Mouse (Mus musculus): Measurements from ENCODE around the gene Hrct1.

Gene Hrct1

GRCm38 (mm10) chr4:43727718-43728575 is 959 bp downstream of the Hrct1 start:
- in situ Hi-C loops (cut with MseI, MboI), result no loop called here

DNA sequence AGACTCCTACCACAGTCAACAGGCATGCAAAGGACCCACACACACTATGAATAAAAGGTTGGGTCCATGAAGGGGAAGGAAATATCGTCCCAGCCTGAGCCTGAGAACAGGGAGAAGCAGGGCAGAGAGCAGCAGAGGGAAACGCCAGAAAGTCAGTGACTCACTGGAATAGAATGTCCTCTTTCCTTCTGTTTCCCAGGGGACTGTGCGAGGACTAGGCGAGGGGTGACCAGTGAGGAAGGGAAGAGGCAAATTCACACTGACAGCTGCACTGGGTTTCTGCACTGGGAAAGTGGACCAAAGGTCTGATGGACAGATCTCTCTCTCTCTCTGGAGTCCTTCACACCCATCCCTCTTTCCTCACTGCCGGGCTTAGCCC is 1.6 kb downstream of the Hrct1 start:
- in situ Hi-C loops (cut with MseI, MboI), result no loop called here

DNA sequence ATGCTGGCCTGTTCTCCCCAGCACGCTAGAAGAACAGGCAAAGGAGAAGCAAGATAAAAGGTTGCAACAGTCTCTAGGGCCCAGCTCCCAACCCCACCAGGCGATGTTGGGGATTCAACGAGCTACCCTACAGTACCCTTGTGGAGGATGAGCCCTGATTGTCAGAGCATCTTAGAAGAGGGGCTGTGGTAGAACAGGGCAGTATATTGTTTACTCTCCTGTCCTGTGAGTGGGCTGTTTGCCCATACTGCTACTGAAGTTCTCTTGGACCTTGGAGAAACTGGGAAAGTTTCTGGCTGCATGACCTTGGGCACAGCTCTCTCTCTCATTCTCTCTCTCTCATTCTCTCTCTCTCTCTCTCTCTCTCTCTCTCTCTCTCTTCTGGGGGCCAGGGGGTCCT is 2.1 kb downstream of the Hrct1 start:
- in situ Hi-C loops (cut with MseI, MboI), result no loop called here

DNA sequence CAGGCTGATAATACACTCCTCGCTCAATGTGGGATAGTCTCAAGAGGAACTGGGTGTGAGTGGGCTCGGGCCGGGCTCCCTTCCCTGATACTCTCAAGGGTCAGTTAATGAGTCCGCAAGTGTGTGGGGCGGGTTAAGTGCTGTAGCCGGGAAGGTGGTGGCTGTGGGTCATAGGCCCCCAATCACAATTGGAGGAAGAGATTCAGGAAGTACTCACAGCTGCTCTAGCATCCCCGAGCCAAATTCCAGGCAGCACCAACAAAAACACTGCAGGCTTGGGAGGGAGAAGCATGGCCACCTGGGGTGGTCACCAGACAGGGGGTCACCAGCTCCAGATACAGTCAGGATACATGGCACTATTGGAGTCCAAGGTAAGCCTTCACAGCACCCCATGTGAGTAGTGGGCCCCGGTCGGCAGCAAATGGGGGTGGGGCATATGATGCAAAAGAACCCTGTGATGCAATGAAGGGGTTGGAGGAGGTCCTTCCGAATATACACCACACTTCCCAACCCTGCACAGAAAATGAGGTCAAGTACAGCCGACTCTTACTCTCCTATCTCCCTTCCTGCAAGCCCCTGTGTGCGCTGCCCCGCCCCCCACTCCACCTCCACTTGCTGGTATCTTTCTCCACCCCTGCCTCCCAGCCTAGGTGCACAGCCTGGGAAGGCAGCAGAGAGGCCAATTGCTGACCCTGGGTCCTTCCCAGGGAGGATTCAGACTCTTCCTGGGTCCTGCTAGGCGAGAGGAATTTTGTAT is 3.0 kb downstream of the Hrct1 start, which contains the start of gene Spaar:
Gene Spaar (plus strand): TSS at position 241 of the 757 bp plus-strand sequence.
- in situ Hi-C loops (cut with MseI, MboI), result no loop called here

DNA sequence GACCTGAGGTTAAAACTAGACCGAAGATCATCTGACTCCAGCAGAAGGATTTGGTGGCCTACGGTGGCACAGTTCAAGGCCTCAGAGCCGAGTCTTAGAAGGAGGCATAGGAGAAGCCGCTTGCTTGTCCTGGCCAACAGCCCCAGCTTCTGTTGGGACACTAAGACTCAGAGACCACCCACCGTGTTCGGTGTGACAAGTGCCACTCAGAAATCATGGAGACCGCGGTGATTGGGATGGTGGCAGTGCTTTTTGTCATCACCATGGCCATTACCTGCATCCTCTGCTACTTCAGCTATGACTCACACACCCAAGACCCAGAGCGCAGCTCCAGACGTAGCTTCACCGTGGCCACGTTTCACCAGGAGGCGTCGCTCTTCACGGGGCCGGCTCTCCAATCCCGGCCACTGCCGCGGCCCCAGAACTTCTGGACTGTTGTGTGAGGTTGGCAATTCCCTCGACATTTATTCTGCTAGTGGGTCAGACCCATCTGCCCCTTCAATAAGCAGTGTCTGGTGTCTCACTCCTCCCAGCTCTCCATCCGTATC is 3.8 kb downstream of the Hrct1 start:
- in situ Hi-C loops (cut with MseI, MboI), result no loop called here

GRCm38 (mm10) chr4:43732171-43732570 is 5.2 kb downstream of the Hrct1 start:
- in situ Hi-C loops (cut with MseI, MboI), result no loop called here

DNA sequence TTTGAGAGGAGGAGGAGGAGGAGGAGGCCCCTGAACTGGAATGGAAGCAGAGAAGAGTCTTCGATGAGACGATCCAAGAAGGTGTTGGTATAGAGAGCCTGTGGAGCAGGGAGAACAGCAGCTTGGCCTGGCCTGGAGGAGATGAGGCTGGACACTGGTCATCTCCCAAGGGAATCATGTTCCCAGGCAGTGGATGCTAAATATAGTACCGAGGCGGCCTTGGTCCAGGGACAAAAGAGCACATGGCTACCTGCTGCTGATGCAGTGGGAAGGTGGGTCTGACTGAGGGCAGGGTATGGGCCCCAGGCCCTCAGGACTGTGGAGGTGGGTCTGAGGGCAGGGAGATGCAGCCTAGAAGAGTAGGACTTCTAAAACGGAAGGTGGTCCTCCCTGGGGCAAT is 6.2 kb downstream of the Hrct1 start:
- in situ Hi-C loops (cut with MseI, MboI), result no loop called here

- in situ Hi-C loops (cut with MseI, MboI), result no loop called here
Measured at GRCm38 (mm10) chr4:43737144-43737543, 10.2 kb downstream of the Hrct1 start.

DNA sequence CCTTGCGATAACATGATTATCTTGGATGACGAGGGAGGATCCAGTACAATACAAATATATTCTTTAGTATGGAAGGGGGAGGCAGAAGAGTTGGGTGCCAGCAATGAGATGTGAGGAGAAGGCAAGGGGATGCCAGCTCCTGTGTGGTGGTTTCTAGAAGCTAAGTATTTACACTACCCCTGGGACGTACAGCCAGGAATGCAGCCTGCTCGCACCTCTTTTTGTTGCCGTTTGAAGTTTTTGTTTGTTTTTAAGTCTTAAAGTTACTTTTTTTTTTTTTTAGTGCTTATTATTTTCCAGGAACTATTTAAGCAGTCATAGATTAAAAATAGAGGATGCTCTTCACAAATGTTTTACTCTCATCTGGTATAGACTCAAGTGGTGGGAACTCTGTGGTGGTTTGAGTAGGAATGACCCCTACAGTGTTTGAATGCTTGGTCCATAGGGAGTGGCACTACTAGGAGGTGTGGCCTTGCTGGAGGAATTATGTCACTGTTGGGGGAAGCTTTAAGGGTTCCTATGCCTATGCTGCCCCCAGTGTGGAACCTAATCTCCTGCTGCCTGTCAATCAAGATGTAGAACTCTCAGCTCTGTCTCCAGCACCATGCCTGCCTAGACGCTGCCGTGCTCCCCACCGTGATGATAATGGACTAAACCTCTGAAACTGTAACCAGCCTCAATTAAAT is 12.1 kb downstream of the Hrct1 start:
- in situ Hi-C loops (cut with MseI, MboI), result no loop called here

DNA sequence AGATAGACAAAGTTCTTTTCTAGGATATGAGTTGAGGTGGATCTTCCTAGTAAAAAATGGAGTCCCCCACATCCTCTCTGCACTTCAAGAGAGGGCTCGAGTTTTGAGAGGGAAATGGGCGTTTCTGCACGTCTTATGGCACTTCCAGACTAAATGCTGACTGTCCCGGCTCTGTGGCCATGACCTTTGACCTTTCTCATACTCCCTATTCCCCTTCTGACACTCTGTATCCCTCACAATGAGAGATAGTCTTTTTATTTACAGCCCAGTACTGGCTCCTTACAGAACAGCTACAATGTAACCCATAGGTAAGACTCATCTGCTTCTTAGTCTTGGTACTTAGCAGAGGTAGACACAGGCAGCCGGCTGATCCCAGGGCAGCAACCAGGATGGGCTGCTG is 14.5 kb downstream of the Hrct1 start:
- in situ Hi-C loops (cut with MseI, MboI), result no loop called here

- in situ Hi-C loops (cut with MseI, MboI), result no loop called here
Measured at GRCm38 (mm10) chr4:43742637-43743036, 15.6 kb downstream of the Hrct1 start.

- in situ Hi-C loops (cut with MseI, MboI), result no loop called here
Measured at GRCm38 (mm10) chr4:43743099-43743498, 16.1 kb downstream of the Hrct1 start.

- in situ Hi-C loops (cut with MseI, MboI), result no loop called here
Measured at GRCm38 (mm10) chr4:43745187-43745586, 18.2 kb downstream of the Hrct1 start.

DNA sequence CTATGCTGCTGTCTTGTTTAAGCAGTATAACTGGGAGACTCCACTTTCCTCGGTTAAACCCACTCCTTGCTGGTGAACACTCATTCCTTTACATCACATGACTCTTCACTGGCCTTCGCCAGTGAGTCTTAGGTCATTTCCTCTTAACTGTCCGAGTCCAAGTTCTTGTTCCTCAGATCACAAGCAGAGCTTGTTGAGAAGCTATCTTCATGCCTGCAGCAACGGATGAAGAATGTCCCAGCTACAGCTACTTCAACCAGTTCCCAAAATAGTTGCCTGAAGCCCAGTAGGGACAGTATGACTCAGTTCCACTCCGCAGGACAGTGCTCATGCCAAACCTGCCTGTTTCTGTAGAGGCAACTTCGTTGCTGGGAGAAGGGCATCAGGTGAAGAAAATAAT is 30.2 kb downstream of the Hrct1 start:
- in situ Hi-C loops (cut with MseI, MboI), result no loop called here

- in situ Hi-C loops (cut with MseI, MboI), result loop anchor here (5.0 kb wide), 1 partner anchor 98 kb away; no protein-coding TSS in a partner anchor
Measured at GRCm38 (mm10) chr4:43759571-43760418, 32.8 kb downstream of the Hrct1 start.

- in situ Hi-C loops (cut with MseI, MboI), result loop anchor here (5.0 kb wide), 1 partner anchor 97 kb away; no protein-coding TSS in a partner anchor
Measured at GRCm38 (mm10) chr4:43760460-43760859, 33.5 kb downstream of the Hrct1 start.

DNA sequence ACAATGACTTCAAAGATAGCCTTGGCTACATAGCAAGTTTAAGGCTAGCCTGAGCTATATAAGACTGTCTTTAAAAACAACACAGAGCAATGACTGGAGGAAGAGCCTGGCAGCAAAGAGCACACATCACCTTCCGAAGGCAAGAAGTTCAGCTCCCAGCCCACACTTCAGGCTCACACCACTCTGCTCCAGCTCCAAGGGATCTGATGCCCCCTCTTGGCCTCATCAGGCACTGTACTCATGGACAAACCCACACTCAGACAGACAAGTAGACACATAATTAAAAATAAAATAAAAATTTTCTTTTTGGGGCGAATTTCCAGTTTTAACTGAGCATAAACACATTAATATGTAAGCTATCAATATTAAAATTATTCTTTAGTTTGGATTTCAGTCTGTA is 34.3 kb downstream of the Hrct1 start:
- in situ Hi-C loops (cut with MseI, MboI), result loop anchor here (5.0 kb wide), 1 partner anchor 96 kb away; no protein-coding TSS in a partner anchor

GRCm38 (mm10) chr4:43763410-43763809 is 36.4 kb downstream of the Hrct1 start:
- in situ Hi-C loops (cut with MseI, MboI), result loop anchor here (5.0 kb wide), 1 partner anchor 94 kb away; no protein-coding TSS in a partner anchor

- in situ Hi-C loops (cut with MseI, MboI), result no loop called here
Measured at GRCm38 (mm10) chr4:43768341-43768740, 41.4 kb downstream of the Hrct1 start.

- in situ Hi-C loops (cut with MseI, MboI), result no loop called here
Measured at GRCm38 (mm10) chr4:43769374-43769773, 42.4 kb downstream of the Hrct1 start.

- in situ Hi-C loops (cut with MseI, MboI), result no loop called here
Measured at GRCm38 (mm10) chr4:43770909-43771308, 43.9 kb downstream of the Hrct1 start, which contains the start of gene Olfr159. Olfr159 (minus strand) TSS chr4:43771009.
